Mouse (Mus musculus) kidney, adult 2 months (tissue): Measurements from ENCODE around the gene Prss50.

Experiments
- CTCF ChIP-seq: fragments of 200-500 bp; conservative IDR thresholded peaks from 2 replicates; pipeline ENCODE4 v1.5.1; 2011; ENCODE audit warnings: low read depth, mild to moderate bottlenecking, control low read depth, low read length, moderate library complexity, mixed read lengths; ENCODE audit not compliant: insufficient read depth, insufficient read length
- POLR2A ChIP-seq: fragments of 200-500 bp; IDR thresholded peaks from one replicate; pipeline ENCODE4 v1.6.1; 2011; ENCODE audit warnings: low read depth, low read length, control low read depth

DNA sequence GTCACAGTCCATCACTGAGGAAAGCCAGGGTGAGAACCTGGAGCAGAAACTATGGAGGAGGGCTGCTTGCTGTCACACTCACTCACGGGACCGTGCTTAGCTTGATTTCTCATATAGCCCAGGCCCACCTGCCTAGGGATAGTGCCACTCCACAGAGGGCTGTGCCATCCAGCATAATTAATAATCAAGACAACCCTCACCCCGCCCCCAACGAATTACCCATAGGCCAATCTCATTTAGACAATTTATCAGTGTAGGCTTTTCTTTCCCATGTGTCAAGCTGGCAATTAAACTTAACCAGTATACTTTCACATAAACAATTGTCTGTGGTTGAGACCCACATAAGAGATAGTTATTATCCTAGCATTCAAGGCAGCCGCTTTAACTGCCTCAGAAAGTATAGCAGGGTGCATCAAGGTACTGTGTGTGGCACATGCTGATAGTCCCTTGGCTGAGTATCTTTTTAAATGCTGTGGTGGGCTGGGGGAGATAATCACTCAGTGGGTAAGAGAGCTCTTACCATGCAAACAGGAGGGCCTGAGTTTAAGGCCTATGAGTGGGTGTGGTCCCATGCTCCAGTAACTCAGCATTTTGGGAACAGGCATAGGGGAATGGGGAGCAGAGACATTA is 1.3 kb downstream of the Prss50 start:
- TF ChIP-seq CTCF (no peak), POLR2A (no peak)
